Mouse (Mus musculus): Measurements from ENCODE around the gene Supt3.

Gene Supt3

GRCm38 (mm10) chr17:45072495-45073347 is 295.8 kb downstream of the Supt3 start:
- POLR2A ChIA-PET: interaction anchor here in 1 of 4 experiments (0.6 kb wide), 1 partner anchor 50 kb away, joined by 3 read pairs; no protein-coding TSS in a partner anchor
- CTCF ChIA-PET: interaction anchor here in 3 of 4 experiments (0.7 to 1.6 kb wide), 9 partner anchors 11 to 301 kb away, joined by 3 to 8 read pairs (median 4); no protein-coding TSS in a partner anchor

GRCm38 (mm10) chr17:45073348-45073634 is 296.3 kb downstream of the Supt3 start:
- ChIA-PET POLR2A (no interaction called here), CTCF (interaction anchor here (0.6 to 1.6 kb wide), 13 partner anchors 11 to 732 kb away, joined by 3 to 9 read pairs (median 5); no protein-coding TSS in a partner anchor)

- CTCF ChIA-PET: interaction anchor here (0.5 to 1.6 kb wide), 16 partner anchors 8 to 778 kb away, joined by 3 to 9 read pairs (median 4); no protein-coding TSS in a partner anchor
- POLR2A ChIA-PET: no interaction called here
Observed at GRCm38 (mm10) chr17:45073779-45074178, 296.8 kb downstream of the Supt3 start.

GRCm38 (mm10) chr17:45076951-45077350 is 300.0 kb downstream of the Supt3 start:
- ChIA-PET POLR2A (no interaction called here), CTCF (no interaction called here)

GRCm38 (mm10) chr17:45077921-45078640 is 301.1 kb downstream of the Supt3 start:
- CTCF ChIA-PET: interaction anchor here in 1 of 4 experiments (0.6 kb wide), 1 partner anchor 1127 kb away, joined by 6 read pairs; no protein-coding TSS in a partner anchor
- POLR2A ChIA-PET: no interaction called here

GRCm38 (mm10) chr17:45081521-45081920 is 304.6 kb downstream of the Supt3 start:
- ChIA-PET CTCF (no interaction called here), POLR2A (no interaction called here)

GRCm38 (mm10) chr17:45081955-45082475 is 305.1 kb downstream of the Supt3 start:
- CTCF ChIA-PET: no interaction called here
- POLR2A ChIA-PET: no interaction called here

GRCm38 (mm10) chr17:45086361-45086760 is 309.4 kb downstream of the Supt3 start:
- POLR2A ChIA-PET: interaction anchor here in 1 of 4 experiments (0.6 kb wide), 1 partner anchor 1072 kb away, joined by 3 read pairs; no protein-coding TSS in a partner anchor
- CTCF ChIA-PET: no interaction called here

- POLR2A ChIA-PET: interaction anchor here in 1 of 4 experiments (0.6 kb wide), 1 partner anchor 1073 kb away, joined by 3 read pairs; no protein-coding TSS in a partner anchor
- CTCF ChIA-PET: no interaction called here
Observed at GRCm38 (mm10) chr17:45087022-45087421, 310.1 kb downstream of the Supt3 start.

- POLR2A ChIA-PET: interaction anchor here in 2 of 4 experiments (0.6 to 1.5 kb wide), 2 partner anchors 11 to 298 kb away, joined by 3 to 5 read pairs; no protein-coding TSS in a partner anchor
- CTCF ChIA-PET: interaction anchor here in 1 of 4 experiments (0.8 kb wide), 1 partner anchor 10 kb away, joined by 3 read pairs; no protein-coding TSS in a partner anchor
Observed at GRCm38 (mm10) chr17:45101064-45101463, 324.1 kb downstream of the Supt3 start.

- ChIA-PET CTCF (no interaction called here), POLR2A (interaction anchor here in 2 of 4 experiments (0.8 to 1.1 kb wide), 2 partner anchors 13 to 17 kb away, joined by 3 read pairs; no protein-coding TSS in a partner anchor)
Observed at GRCm38 (mm10) chr17:45115386-45115785, 338.4 kb downstream of the Supt3 start.

- POLR2A ChIA-PET: no interaction called here
Observed at GRCm38 (mm10) chr17:45118565-45119471, 341.9 kb downstream of the Supt3 start.

GRCm38 (mm10) chr17:45119609-45120201 is 342.8 kb downstream of the Supt3 start:
- ChIA-PET POLR2A (interaction anchor here in 1 of 4 experiments (0.6 kb wide), 1 partner anchor 17 kb away, joined by 3 read pairs; no protein-coding TSS in a partner anchor), CTCF (interaction anchor here in 1 of 4 experiments (0.6 kb wide), 1 partner anchor 13 kb away, joined by 3 read pairs; no protein-coding TSS in a partner anchor)

More at GRCm38 (mm10) chr17:45118565-45119471, 341.9 kb downstream of the Supt3 start:
- CTCF ChIA-PET: no interaction called here

GRCm38 (mm10) chr17:45123856-45124255 is 346.9 kb downstream of the Supt3 start:
- CTCF ChIA-PET: no interaction called here
- POLR2A ChIA-PET: no interaction called here

- CTCF ChIA-PET: no interaction called here
Observed at GRCm38 (mm10) chr17:45128611-45129010, 351.7 kb downstream of the Supt3 start.

GRCm38 (mm10) chr17:45133501-45134400 is 356.8 kb downstream of the Supt3 start:
- ChIA-PET POLR2A (interaction anchor here in 2 of 4 experiments (0.5 to 0.8 kb wide), 2 partner anchors 11 to 16 kb away, joined by 3 read pairs; no protein-coding TSS in a partner anchor), CTCF (interaction anchor here in 1 of 4 experiments (0.5 kb wide), 1 partner anchor 10 kb away, joined by 3 read pairs; no protein-coding TSS in a partner anchor)

More at GRCm38 (mm10) chr17:45128611-45129010, 351.7 kb downstream of the Supt3 start:
- POLR2A ChIA-PET: interaction anchor here in 2 of 4 experiments (0.7 to 1.2 kb wide), 2 partner anchors 8 to 325 kb away, joined by 3 to 5 read pairs; no protein-coding TSS in a partner anchor

- POLR2A ChIA-PET: interaction anchor here in 2 of 4 experiments (1.3 to 1.4 kb wide), 2 partner anchors 8 to 297 kb away, joined by 3 read pairs; partner anchors contain the start of gene Cdc5l (in 1 of the 2)
- CTCF ChIA-PET: no interaction called here
Observed at GRCm38 (mm10) chr17:45136491-45136890, 359.5 kb downstream of the Supt3 start.

Data from embryonic stem cell, embryonic (primary cell).